Mouse (Mus musculus) bone marrow, adult 2 months (tissue): ENCODE measurements around the gene Cd22. TPM values are rescaled to one million over a fixed set of nuclear protein-coding genes. Genes with fewer than 3 reads are reported as not detected.

Source experiments
- H3K27ac ChIP-seq: fragments of 200-500 bp; 2 replicates; pipeline ENCODE4 v1.5.1; 2012; ENCODE audit warnings: low read depth, mild to moderate bottlenecking, control low read depth, inconsistent platforms, low read length; ENCODE audit not compliant: control insufficient read depth, poor library complexity, insufficient read depth
- H3K4me1 ChIP-seq: fragments of 200-500 bp; 2 replicates; pipeline ENCODE4 v1.6.1; 2011; ENCODE audit warnings: low read length; ENCODE audit not compliant: control insufficient read depth, insufficient read depth
- H3K4me3 ChIP-seq: fragments of 200-500 bp; replicated peaks from 2 replicates; pipeline ENCODE3; 2011; ENCODE audit warnings: mild to moderate bottlenecking, low read depth, low read length, control low read depth; ENCODE audit not compliant: control insufficient read depth
- CTCF ChIP-seq: fragments of 200-500 bp; IDR thresholded peaks from 2 replicates; pipeline ENCODE4 v1.5.1; 2011; ENCODE audit warnings: low read length, control low read depth; ENCODE audit not compliant: control insufficient read depth, insufficient read depth
- POLR2A ChIP-seq: fragments of 200-500 bp; IDR thresholded peaks from 2 replicates; pipeline ENCODE4 v1.6.1; 2011; ENCODE audit warnings: low read depth, mild to moderate bottlenecking, control low read depth, low read length, borderline replicate concordance; ENCODE audit not compliant: control insufficient read depth
- WGBS: fragments of 180-500 bp; shearing (Covaris S2); methylation state at CpG from one replicate; pipeline ENCODE4 v1.1.7; 2018; 5-methylcytosine and 5-hydroxymethylcytosine counted together
- polyA plus RNA-seq: library from polyadenylated mRNA; stranded (reverse); fragments of >200 nt; gene quantifications from 2 replicates; pipeline ENCODE4 v1.2.4, GENCODE M21; 2011; ENCODE audit warnings: low replicate concordance; ENCODE audit not compliant: missing spikeins, insufficient read depth, insufficient read length

Gene Cd22
- polyA plus RNA-seq, 1 experiment, result 59.4 TPM

GRCm38 (mm10) chr7:30823675-30824074 lies 56.5 kb downstream of the Cd22 start, which contains the start of gene Ffar2:
Gene Ffar2, minus strand, starts transcription at chr7:30823775.
- TF ChIP-seq POLR2A (no peak), CTCF (no peak)
- peaks cover 9% of the 10 kb centered on the region for H3K4me1 ChIP-seq
- WGBS, result 85% methylated on average over 18 of the region's 18 CpGs
- H3K4me3 ChIP-seq, result no peak within 1 kb of the TSS
- 0 out of 2 replicates have a peak within 1 kb of the TSS, but pooled peaks have one; percentile 13 for H3K27ac ChIP-seq

- peaks cover 9% of the 10 kb centered on the region for H3K4me1 ChIP-seq
- H3K27ac ChIP-seq, result peak overlapping the region; percentile 46
- 16% methylated on average over 5 of the region's 5 CpGs for WGBS
- no peak overlapping the region for H3K4me3 ChIP-seq
- TF ChIP-seq CTCF, result no peak
- TF ChIP-seq POLR2A, result no peak
These were observed 58.6 kb downstream of the Cd22 start for GRCm38 (mm10) chr7:30821532-30821931.

- Histone ChIP-seq H3K27ac (peak overlapping the region; percentile 66), H3K4me1 (peaks cover 9% of the 10 kb centered on the region), H3K4me3 (peak overlapping the region; percentile 62)
- 4% methylated on average over 7 of the region's 7 CpGs for WGBS
- peak; percentile 41; the same call in 1 of the 2 replicates for TF ChIP-seq POLR2A
- TF ChIP-seq CTCF, result no peak
These were observed 59.2 kb downstream of the Cd22 start for GRCm38 (mm10) chr7:30820854-30821445.

GRCm38 (mm10) chr7:30820131-30820530 lies 60.0 kb downstream of the Cd22 start:
- peak overlapping the region; percentile 62 for H3K4me3 ChIP-seq
- peaks cover 9% of the 10 kb centered on the region for H3K4me1 ChIP-seq
- peak overlapping the region; percentile 66 for H3K27ac ChIP-seq
- WGBS, result 5% methylated on average over 6 of the region's 6 CpGs
- TF ChIP-seq POLR2A (no peak), CTCF (no peak)

Other genes with a start within 250 kb of the Cd22 start
- gene Etv2, start 244.5 kb downstream of the Cd22 start, polyA plus RNA-seq, result not detected in 2 replicates
- 24.9 and 25.2 TPM in 2 replicates for gene Rbm42, start 230.0 kb downstream of the Cd22 start, polyA plus RNA-seq
- gene Haus5, start 215.3 kb downstream of the Cd22 start, polyA plus RNA-seq, result 19.5 and 32.1 TPM in 2 replicates
- gene Pmis2, start 208.7 kb downstream of the Cd22 start, polyA plus RNA-seq, result not detected in 2 replicates
- gene 2200002J24Rik, start 181.4 kb downstream of the Cd22 start, polyA plus RNA-seq, result not detected in 2 replicates
- 0.95 TPM in 1 of 2 replicates, not detected in the other for gene Atp4a, start 168.1 kb downstream of the Cd22 start, polyA plus RNA-seq
- 49.6 and 95.6 TPM in 2 replicates for gene Tmem147, start 150.8 kb downstream of the Cd22 start, polyA plus RNA-seq
- gene Gapdhs, start 136.7 kb downstream of the Cd22 start, polyA plus RNA-seq, result not detected in 2 replicates
- 3.5 and 6.4 TPM in 2 replicates for gene Sbsn, start 128.9 kb downstream of the Cd22 start, polyA plus RNA-seq
- gene Dmkn, start 116.6 kb downstream of the Cd22 start, polyA plus RNA-seq, result 3.1 TPM in 1 of 2 replicates, not detected in the other
- gene Krtdap, start 92.4 kb downstream of the Cd22 start, polyA plus RNA-seq, result not detected in 2 replicates
- 3.6 and 18.3 TPM in 2 replicates for gene Ffar2, start 56.6 kb downstream of the Cd22 start, polyA plus RNA-seq
- not detected in 2 replicates for gene Ffar3, start 24.2 kb downstream of the Cd22 start, polyA plus RNA-seq
- gene Ffar1, start 18.8 kb downstream of the Cd22 start, polyA plus RNA-seq, result 2.1 and 4.9 TPM in 2 replicates
- 1.1 and 7.2 TPM in 2 replicates for gene Mag, start 34.5 kb upstream of the Cd22 start, polyA plus RNA-seq
- gene Hamp2, start 44.3 kb upstream of the Cd22 start, polyA plus RNA-seq, result not detected in 2 replicates
- gene Hamp, start 63.7 kb upstream of the Cd22 start, polyA plus RNA-seq, result 9.2 and 42.2 TPM in 2 replicates
- 88.9 and 89.6 TPM in 2 replicates for gene Usf2, start 76.5 kb upstream of the Cd22 start, polyA plus RNA-seq
- 0.81 and 4.2 TPM in 2 replicates for gene Lsr, start 93.1 kb upstream of the Cd22 start, polyA plus RNA-seq
- gene Fam187b, start 93.4 kb upstream of the Cd22 start, polyA plus RNA-seq, result 0.75 TPM in 1 of 2 replicates, not detected in the other
- gene Fxyd5, start 162.1 kb upstream of the Cd22 start, polyA plus RNA-seq, result 85.0 and 239 TPM in 2 replicates
- gene Fxyd7, start 171.1 kb upstream of the Cd22 start, polyA plus RNA-seq, result not detected in 2 replicates
- 7.8 and 16.2 TPM in 2 replicates for gene Fxyd1, start 176.9 kb upstream of the Cd22 start, polyA plus RNA-seq
- gene Lgi4, start 179.0 kb upstream of the Cd22 start, polyA plus RNA-seq, result 0.23 and 2.3 TPM in 2 replicates
- not detected in 2 replicates for gene Fxyd3, start 196.4 kb upstream of the Cd22 start, polyA plus RNA-seq
- 38.2 and 59.6 TPM in 2 replicates for gene Hpn, start 234.9 kb upstream of the Cd22 start, polyA plus RNA-seq
- 4.3 and 6.2 TPM in 2 replicates for gene Scn1b, start 246.7 kb upstream of the Cd22 start, polyA plus RNA-seq